Mouse (Mus musculus): ENCODE results near the gene 1700025G04Rik.

1700025G04Rik gene

GRCm38 (mm10) chr1:152076222-152076845 is 13.6 kb downstream of the 1700025G04Rik start:
- DNase-seq (ENCODE audit: low spot score in 2 of 2) = no peak

- no peak for DNase-seq (ENCODE audit: low spot score in 2 of 2)
These were observed 14.2 kb downstream of the 1700025G04Rik start for GRCm38 (mm10) chr1:152075725-152076124.

GRCm38 (mm10) chr1:152070441-152070840 is 19.5 kb downstream of the 1700025G04Rik start:
- DNase-seq (ENCODE audit: low spot score in 2 of 2) = no peak

- DNase-seq (ENCODE audit: low spot score in 2 of 2) = no peak
These were observed 20.2 kb downstream of the 1700025G04Rik start for GRCm38 (mm10) chr1:152069745-152070144.

GRCm38 (mm10) chr1:152067919-152068318 is 22.0 kb downstream of the 1700025G04Rik start:
- no peak for DNase-seq (ENCODE audit: low spot score in 2 of 2)

- DNase-seq (ENCODE audit: low spot score in 2 of 2) = no peak
These were observed 24.4 kb downstream of the 1700025G04Rik start for GRCm38 (mm10) chr1:152065527-152065926.

- no peak for DNase-seq (ENCODE audit: low spot score in 2 of 2)
These were observed 26.4 kb downstream of the 1700025G04Rik start for GRCm38 (mm10) chr1:152063357-152064145.

GRCm38 (mm10) chr1:152061745-152062144 is 28.2 kb downstream of the 1700025G04Rik start:
- DNase-seq (ENCODE audit: low spot score in 2 of 2) = peak in 1 of 2 experiments; percentile 27

GRCm38 (mm10) chr1:152060265-152060664 is 29.7 kb downstream of the 1700025G04Rik start:
- no peak for DNase-seq (ENCODE audit: low spot score in 2 of 2)

- no peak for DNase-seq (ENCODE audit: low spot score in 2 of 2)
These were observed 31.1 kb downstream of the 1700025G04Rik start for GRCm38 (mm10) chr1:152058776-152059175.

GRCm38 (mm10) chr1:152053112-152053511 is 36.8 kb downstream of the 1700025G04Rik start:
- peak in 1 of 2 experiments; percentile 56 for DNase-seq (ENCODE audit: low spot score in 2 of 2)

- DNase-seq (ENCODE audit: low spot score in 2 of 2) = peak; percentile 47 to 56
These were observed 38.1 kb downstream of the 1700025G04Rik start for GRCm38 (mm10) chr1:152051858-152052257.

GRCm38 (mm10) chr1:152050037-152050436 is 39.9 kb downstream of the 1700025G04Rik start:
- DNase-seq (ENCODE audit: low spot score in 2 of 2) = no peak

- DNase-seq (ENCODE audit: low spot score in 2 of 2) = no peak
These were observed 41.6 kb downstream of the 1700025G04Rik start for GRCm38 (mm10) chr1:152048291-152048690.

- no peak for DNase-seq (ENCODE audit: low spot score in 2 of 2)
These were observed 42.5 kb downstream of the 1700025G04Rik start for GRCm38 (mm10) chr1:152047416-152047815.

- no peak for DNase-seq (ENCODE audit: low spot score in 2 of 2)
These were observed 46.5 kb downstream of the 1700025G04Rik start for GRCm38 (mm10) chr1:152043453-152043852.

- DNase-seq (ENCODE audit: low spot score in 2 of 2) = no peak
These were observed 47.5 kb downstream of the 1700025G04Rik start for GRCm38 (mm10) chr1:152042409-152042808.

GRCm38 (mm10) chr1:152041005-152041404 is 48.9 kb downstream of the 1700025G04Rik start:
- no peak for DNase-seq (ENCODE audit: low spot score in 2 of 2)

- DNase-seq (ENCODE audit: low spot score in 2 of 2) = no peak
These were observed 49.9 kb downstream of the 1700025G04Rik start for GRCm38 (mm10) chr1:152040053-152040452.

- DNase-seq (ENCODE audit: low spot score in 2 of 2) = no peak
These were observed 50.3 kb downstream of the 1700025G04Rik start for GRCm38 (mm10) chr1:152039588-152039987.

GRCm38 (mm10) chr1:152038086-152038485 is 51.8 kb downstream of the 1700025G04Rik start:
- DNase-seq (ENCODE audit: low spot score in 2 of 2) = no peak

- no peak for DNase-seq (ENCODE audit: low spot score in 2 of 2)
These were observed 52.3 kb downstream of the 1700025G04Rik start for GRCm38 (mm10) chr1:152037589-152037988.

- no peak for DNase-seq (ENCODE audit: low spot score in 2 of 2)
These were observed 55.2 kb downstream of the 1700025G04Rik start for GRCm38 (mm10) chr1:152034766-152035165.

Data from urinary bladder, adult 18-20 months (tissue).